Mouse (Mus musculus): Measurements from ENCODE around the gene Krt27.

GRCm38 (mm10) chr11:99398832-99399231 lies 47.9 kb upstream of the Krt27 start:
- TF ChIP-seq MAFK (IDR thresholded peaks at IDR 0.05; ENCODE audit: insufficient replicate concordance, low read length) (no peak), POLR2A (IDR thresholded peaks at IDR 0.05; ENCODE audit: low read depth, low read length) (no peak), NRF1 (IDR thresholded peaks at IDR 0.05; ENCODE audit: low read depth, low read length) (no peak), ZMIZ1 (IDR thresholded peaks at IDR 0.05; ENCODE audit: low read depth, low read length) (no peak), GABPA (IDR thresholded peaks at IDR 0.05; ENCODE audit: insufficient replicate concordance, low read depth, low read length) (no peak), SMC3 (IDR thresholded peaks at IDR 0.05; ENCODE audit: low read depth, low read length) (no peak), CTCF (conservative IDR thresholded peaks at IDR 0.05 in 1 of 2, IDR thresholded peaks at IDR 0.05 in 1 of 2; ENCODE audit: low read depth in 2 of 2, low read length in 2 of 2) (no peak)
